Mouse (Mus musculus): ENCODE measurements around the gene Neu1.
A peak's percentile ranks its signal among the peaks of the same experiment; 100 is the strongest.
"Not testable (repeated sequence)": the region's sequence is repeated elsewhere in the genome, so short reads cannot be mapped to it uniquely, and the experiment has no call there.

Gene Neu1

DNA sequence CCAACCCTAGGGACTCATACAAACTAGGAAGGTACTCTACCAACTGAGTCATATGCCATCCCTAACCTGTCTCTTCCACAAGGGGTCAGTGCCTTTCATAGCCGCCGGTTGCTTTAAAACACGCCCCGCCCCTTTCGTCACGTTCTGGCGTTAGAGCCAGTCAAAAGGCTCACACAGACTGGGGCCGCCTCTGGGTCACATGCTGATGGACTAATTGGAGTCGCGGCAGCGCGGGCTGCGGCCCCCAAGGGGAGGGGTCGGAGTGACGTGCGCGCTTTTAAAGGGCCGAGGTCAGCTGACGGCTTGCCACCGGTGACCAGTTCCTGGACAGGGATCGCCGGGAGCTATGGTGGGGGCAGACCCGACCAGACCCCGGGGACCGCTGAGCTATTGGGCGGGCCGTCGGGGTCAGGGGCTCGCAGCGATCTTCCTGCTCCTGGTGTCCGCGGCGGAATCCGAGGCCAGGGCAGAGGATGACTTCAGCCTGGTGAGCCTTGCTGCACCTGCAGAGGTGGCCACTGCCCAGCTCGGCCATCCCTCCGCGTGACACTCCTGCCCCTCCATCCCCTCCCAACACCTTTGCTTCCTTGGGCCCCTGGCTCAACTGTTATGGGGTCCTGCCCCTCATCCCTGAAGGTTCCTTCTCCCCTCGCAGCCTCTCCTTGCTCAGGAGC, at the start of gene Neu1:
Gene Neu1 (plus strand): TSS at position 193 of the 674 bp plus-strand sequence.
- peak; percentile 100 for DNase-seq

DNA sequence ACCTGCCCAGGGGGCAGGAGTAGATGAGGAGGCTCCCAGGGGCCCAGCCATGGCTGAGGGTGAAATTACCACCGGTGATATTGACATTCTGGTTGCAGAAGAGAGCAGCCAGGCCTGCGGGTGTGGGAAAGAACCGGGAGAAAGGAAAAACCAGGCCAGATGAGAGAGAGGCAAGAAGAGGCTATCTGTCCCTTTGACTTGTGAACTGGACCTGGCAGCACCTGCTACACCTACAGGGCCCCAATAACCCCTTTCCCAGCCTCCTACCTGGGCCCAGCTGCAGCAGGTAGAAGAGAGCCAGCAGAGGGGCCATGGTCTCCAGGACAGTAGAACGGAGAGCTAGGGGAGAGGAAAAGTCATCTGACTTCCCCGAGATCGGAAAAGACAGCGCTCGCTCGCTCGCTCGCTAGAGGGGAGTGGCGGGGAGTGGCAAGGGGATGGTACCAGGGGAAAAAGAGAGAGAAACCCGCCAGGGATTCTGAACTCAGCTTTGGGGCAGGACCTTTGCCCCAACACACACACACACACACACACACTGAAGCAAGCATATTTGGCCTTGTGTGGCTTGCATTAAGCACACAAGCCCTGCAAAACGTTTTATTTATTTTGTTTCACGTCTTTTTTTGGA, 49.3 kb upstream of the Neu1 start, which contains the start of gene Gm20547:
Gene Gm20547 (minus strand): TSS at position 360 of the 628 bp plus-strand sequence.
- DNase-seq = peak; percentile 57

DNA sequence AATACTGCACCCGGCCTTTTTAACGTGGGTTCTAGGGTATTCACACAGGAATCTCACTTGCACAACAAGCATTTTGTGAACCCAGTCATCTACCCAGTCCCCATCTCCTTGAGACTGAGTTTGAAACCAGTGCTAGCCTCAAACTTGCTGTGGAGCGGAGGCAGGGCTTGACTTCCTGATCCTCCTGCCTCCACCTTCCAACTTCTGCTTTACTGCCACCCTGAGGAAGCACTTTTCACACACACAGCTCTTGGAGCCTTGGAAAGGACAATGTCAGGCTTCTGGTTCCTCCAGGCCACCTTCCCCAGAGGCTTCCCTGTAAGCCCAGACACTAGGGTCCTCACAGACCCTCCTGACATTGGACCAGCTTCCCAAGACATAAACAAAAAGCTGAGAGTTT, 47.7 kb upstream of the Neu1 start:
- DNase-seq = no peak

DNA sequence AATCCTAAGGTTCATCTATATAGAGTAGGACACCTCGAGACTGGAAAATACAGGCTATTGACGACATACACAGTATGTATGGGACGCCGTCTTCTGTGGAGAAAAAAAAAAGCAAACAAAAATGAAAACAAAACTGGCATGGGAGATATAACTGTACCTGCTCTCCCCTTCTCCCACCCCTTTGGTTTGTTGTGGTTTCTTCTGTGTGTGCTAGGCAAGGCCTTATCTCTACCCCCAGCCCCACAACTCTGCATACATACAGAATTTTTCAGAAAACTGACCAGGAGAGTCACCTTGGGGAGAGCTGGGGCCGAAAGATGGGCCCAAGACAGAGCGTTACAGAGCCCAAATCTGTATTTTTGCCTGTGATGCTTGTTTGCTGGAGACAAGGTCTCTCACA, 46.3 kb upstream of the Neu1 start:
- DNase-seq = no peak

DNA sequence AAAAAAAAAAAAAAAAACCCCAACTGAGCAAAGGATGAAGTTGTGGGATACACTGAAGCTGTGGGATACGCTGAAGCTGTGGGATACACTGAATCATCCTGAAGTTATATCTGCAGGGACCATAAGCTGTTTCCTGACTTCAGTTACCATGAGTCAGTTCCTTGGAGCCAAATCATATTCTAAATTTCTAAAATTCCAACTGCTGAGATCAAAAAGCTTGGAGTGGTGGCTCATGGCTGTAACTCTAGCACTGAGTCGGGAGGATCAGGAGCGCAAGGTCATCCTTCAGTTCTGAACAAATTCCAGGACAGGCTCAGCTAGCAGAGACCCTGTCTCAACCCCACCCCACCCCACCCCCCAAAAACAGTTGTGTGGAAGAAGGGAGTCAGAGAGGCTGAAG, 45.4 kb upstream of the Neu1 start:
- DNase-seq = no peak

DNA sequence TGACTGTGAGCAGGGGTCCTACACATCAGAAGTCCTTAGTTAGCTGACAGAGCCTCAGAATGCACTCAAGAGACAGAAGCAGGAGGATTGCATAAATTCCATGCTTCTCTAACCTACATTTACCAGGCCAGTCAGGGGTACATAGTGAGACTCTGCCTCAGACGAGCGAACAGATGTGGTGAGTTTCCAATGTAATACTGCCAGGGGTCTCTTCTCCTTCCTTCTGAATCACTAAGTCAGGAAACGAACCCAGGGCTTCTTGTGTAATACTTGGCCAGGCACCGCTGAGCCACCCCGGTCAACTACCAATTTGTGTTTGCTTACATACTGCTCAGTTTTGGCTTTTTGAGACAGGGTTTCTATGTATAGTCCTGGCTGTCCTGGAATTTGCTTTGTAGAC, 43.1 kb upstream of the Neu1 start:
- no peak for DNase-seq

DNA sequence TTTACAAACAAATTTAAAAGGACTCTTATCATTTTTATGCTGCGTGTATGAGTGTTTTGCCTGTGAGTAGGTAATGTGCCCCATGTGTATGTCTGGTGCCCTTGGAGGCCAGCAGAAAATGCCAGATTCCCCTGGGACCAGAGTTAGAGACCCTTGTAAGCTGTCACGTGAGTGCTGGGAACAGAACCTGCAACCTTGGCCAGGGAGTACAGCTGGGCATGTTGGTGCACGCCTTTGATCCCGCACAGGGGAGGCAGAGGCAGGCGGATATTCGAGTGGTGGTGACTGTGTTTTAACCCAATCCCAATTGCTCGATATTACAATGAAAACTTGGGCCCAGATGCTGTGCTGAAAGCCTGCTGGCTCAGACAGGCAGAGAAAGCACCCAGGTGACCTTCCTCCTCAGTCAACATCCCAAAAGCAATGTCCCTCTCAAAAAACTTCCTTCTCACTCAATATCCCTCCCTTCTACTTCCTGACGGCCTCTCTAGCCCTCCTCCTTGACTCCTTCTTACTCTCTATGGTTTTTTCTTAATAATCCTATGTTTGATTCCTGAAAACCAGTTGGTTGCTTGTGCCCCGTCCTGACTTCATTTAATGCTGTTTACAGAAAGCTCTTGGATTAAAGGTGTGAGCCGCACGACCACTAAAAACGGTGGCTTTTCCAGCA, 40.8 kb upstream of the Neu1 start:
- no peak for DNase-seq

DNA sequence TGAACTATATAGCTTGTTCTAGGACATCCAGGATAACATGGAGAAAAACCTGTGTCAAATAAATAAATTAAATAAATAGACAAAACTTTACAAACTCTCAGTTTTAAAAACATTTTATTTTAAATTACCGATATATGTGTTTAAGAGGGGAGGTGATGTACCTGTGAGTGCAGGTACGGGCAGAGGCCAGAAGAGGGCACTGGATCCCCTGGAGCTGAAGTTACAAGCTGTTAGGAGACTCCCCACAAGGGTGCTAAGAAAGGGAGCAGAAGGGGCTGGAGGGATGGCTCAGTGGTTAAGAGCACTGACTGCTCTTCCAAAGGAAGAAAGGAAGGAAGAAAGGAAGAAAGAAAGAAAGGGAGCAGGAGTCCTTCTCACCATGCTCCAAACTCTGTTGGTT, 39.7 kb upstream of the Neu1 start:
- DNase-seq = no peak

DNA sequence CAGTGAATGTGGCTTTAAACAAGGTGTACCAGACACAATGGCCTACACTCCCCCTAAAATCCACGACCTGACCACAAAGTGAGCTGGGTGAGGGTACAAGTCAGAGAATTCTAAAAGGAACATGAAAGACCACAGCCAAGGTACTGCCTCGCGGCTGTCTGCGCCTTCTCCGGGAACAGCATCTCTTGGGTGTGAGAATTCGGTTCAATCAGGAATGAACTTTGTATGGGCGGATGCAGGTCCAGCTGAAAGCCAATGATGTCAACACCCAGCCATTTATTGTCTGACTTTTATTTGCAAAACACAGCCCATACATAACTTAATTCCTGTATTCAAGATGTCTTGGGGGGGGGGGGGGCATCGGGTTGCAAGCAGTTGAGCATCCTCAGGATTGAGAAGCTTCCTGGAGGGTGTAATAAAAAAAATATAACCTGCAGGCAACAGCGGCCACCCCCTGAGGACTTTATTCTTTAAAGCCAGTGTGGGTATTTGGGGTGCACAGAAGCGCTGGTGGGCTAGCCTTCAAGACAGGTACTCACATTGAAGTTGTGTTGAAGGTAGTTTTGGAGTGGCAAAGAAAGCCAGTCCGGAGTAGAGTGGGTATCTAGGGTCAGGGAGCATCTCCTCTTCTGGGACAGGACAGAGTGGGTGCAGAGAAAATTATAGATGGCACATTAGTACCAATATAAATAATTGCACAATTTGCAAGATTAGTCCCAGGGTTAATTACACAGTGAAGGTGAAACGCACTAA, 37.8 kb upstream of the Neu1 start:
- DNase-seq = no peak

DNA sequence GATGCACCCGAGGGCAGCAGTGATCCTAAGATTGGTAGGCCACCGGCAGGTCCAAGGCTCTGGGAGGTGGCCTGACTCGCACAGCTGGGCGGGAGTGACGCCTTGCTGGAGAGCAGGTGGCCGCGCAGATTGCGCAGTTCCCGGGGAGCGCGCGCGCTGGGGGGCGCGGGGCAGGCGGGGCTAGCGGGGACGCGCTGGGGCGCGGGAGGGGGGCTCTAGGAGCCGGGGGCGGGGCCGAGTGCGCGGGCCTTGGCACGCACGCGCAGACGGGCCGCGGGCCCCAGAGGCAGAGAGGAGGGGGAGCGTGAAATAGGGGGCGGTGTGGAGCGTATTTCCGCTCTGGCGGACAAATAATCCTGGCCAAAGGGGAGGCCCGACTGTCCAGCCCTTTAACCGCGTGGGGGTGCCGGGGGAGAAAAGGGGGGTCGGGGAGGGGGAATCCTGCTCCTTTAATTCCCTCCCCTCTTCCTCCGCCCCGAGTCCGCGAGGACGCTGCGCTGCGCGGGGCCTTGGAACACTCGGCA, 36.9 kb upstream of the Neu1 start:
- DNase-seq = peak; percentile 96

DNA sequence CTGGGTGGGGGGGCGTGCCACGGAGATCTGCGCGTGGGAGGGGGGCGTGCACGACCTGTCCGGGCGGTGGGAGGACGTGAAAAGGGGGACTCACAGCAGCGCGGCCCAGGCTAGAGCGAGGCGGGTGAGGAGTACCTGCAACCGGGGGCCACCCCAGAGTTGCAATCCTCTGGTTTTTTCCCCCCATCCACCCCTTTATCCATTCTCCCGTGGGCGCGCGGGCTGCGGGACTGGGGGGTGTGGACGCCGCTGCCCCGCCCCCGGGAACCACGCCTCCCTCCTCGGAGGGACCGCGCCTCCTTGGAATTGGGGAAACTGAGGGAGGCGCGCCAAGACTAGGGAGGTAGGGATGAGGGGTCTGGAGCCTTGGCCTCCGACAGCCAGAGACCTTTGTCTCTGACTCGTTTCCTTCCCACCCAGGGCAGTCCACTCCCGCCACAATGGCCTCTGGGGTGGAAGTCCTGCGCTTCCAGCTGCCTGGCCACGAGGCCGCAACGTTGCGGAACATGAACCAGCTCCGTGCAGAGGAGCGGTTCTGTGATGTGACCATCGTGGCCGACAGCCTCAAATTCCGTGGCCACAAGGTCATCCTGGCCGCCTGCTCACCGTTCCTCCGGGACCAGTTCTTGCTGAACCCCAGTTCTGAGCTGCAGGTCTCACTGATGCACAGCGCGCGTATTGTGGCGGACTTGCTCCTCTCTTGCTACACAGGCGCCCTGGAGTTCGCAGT, 36.1 kb upstream of the Neu1 start:
- peak; percentile 54 for DNase-seq

DNA sequence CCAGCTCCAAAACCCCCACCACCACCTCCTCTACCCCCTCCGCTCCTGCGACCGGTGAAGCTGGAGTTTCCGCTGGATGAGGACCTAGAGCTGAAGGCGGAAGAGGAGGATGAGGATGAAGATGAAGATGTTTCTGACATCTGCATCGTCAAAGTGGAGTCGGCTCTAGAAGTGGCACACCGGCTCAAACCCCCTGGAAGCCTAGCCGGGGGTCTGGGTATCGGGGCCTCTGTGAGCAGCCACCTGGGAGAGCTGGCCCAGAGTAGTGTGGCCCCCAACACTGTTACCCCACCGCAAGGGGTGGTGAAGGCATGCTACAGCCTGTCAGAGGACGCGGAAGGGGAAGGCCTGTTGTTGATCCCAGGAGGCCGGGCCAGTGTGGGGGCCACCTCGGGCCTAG, 35.3 kb upstream of the Neu1 start:
- peak; percentile 26 for DNase-seq

DNA sequence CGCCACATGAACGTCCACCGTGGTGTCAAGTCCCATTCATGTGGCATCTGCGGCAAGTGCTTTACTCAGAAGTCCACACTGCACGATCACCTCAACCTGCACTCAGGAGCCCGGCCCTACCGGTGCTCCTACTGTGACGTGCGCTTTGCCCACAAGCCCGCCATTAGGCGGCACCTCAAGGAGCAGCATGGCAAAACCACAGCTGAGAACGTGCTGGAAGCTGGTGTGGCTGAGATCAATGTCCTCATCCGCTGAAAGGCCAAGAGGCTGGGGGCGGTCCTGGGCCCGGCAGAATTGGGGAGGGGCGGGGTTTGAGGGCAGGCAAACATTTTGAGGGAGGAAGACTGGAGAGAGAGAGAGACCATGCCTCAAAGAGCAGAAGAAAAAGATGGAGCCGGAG, 34.7 kb upstream of the Neu1 start:
- DNase-seq = peak; percentile 28

DNA sequence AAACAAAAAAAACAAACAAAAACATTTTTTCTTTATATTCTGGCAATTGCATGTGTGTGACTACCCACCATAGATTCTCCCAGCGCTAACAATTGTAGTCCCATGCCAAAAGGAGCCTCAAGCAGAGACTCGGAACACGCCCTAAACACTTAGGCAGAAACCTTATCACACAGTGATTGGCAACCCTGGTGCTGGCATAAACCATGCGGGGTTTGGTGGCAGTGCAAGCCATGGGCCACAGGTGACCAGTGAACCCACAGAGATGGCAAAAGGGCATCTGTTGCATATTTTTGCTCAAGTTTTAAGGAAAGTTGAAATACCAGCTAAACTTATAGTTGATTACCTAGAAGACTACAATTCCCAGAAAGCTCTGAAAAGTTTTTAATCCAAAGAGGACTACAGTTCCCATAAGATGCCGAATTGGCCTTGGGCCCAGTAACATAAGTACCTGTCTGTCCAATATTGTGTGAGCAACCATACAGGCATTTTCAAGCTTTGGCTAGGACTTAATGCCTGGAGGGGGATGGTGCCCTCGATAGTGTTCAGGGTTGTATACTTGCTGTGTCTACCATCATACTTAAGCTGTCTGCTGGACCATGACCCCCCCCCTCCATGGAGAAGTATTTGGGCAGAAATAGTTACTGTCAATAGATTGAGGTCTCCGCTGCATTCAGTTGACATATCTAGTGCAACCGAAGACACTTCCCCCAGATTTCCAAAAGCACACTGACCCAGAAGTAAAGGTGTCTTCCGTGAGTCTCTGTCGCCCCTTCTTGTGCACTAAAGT, 33.5 kb upstream of the Neu1 start:
- DNase-seq = peak; percentile 59

DNA sequence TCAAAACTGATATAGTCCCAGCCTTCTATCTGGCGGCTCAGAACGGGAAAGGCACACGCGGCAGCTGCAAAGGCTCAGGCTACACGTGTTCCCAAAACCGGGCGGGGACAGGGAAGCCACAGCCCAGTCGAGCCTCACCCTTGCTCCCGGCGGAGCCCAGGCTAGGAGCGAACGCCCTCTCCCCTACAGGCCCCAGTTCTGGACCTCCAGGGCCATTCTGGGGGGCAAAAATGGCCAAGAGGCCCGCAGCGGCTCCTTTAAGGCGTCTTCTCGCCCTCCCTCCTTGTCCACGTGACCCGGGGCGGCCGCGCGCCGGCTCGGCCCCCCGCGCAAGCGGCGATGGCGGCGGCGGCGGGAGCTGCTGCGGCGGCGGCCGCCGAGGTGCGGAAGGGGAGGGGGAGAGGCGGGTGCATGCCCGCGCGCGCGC, 32.9 kb upstream of the Neu1 start, which contains the start of the genes C2 and Ehmt2:
Gene C2 (minus strand): TSS at position 106 of the 427 bp plus-strand sequence.
Gene Ehmt2 (plus strand): TSS at position 310 of the 427 bp plus-strand sequence.
- DNase-seq = peak; percentile 80

DNA sequence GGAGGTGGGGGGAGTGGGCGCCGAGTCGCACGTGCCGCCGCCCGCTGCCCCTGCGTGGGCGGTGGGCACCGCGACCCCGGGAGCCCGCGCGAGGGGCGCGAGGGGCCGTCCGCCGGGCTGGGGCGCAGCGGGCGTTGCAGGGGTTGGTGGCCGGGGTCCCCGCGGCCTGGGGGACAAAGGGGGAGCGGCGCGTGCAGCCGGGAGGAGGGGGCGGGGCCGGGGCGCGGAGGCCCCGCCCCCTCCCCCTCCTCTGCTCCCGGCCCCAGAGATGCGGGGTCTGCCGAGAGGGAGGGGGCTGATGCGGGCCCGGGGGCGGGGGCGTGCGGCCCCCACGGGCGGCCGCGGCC, 32.4 kb upstream of the Neu1 start:
- no peak for DNase-seq

DNA sequence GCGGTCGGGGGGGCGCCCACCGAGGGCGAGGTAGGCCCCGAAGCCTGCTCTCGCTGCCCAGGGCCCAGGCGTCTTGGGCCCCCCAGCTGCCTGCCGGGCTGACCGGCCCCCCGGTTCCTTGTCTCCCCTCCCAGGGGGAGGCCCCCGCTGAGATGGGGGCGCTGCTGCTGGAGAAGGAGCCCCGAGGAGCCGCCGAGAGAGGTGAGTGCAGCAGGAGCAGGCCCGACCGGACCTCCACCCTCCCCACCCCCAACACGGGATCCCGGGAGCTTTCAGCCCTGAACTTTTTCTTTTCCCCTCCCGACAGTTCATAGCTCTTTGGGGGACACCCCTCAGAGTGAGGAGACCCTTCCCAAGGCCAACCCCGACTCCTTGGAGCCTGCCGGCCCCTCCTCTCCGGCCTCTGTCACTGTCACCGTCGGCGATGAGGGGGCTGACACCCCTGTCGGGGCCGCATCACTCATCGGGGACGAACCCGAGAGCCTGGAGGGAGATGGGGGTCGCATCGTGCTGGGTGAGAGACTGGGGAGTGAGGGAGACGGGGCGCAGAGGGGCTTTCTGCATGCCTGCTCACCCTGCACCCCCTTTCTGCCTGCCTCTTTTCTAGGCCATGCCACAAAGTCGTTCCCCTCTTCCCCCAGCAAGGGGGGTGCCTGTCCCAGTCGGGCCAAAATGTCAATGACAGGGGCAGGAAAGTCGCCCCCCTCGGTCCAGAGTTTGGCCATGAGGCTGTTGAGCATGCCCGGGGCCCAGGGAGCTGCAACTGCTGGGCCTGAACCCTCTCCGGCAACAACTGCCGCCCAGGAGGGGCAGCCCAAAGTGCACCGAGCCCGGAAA, 31.8 kb upstream of the Neu1 start:
- DNase-seq = peak; percentile 64

DNA sequence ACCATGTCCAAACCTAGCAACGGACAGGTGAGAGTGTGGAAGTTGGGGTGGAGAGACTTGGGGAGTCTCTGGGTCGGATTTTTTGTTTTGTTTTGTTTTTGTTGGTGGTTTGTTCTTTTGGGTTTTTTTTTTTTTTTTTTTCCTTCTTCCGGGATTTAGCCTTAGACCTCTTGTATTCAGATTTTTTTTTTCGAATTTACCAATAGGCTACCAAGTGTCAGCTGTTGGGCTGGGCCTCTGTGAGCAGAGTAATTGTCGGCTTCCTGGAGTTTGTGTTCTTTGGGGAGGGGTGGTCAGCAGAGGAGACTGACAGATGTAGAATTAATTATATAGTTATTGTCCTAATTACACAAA, 31.2 kb upstream of the Neu1 start:
- DNase-seq = peak; percentile 50

DNA sequence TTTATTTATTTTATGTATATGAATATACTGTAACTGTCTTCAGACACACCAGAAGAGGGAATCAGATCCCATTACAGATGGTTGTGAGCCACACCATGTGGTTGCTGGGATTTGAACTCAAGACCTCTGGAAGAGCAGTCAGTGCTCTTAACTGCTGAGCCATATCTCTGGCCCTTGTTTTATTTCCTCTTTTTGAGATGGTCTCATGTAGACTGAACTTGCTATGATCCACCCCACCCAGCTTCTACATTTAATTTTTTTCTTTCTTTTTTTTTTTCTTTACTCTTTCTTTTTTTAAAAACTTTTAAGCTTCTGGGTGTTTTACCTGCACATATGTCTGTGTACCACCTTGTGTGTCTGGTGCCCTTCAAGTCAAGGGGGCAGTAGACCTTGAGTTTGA, 30.2 kb upstream of the Neu1 start:
- DNase-seq = not testable (repeated sequence)

DNA sequence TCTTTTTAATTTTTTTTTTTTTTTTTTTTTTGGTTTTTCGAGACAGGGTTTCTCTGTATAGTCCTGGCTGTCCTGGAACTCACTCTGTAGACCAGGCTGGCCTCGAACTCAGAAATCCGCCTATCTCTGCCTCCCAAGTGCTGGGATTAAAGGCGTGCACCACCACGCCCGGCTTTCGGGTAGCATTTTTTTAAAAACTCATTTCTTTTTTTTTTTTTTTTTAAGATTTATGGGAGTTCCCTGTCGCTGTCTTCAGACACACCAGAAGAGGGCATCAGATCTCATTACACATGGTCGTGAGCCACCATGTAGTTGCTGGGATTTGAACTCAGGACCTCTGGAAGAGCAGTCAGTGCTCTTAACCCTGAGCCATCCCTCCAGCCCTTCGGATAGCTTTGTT, 29.1 kb upstream of the Neu1 start:
- DNase-seq = not testable (repeated sequence)

DNA sequence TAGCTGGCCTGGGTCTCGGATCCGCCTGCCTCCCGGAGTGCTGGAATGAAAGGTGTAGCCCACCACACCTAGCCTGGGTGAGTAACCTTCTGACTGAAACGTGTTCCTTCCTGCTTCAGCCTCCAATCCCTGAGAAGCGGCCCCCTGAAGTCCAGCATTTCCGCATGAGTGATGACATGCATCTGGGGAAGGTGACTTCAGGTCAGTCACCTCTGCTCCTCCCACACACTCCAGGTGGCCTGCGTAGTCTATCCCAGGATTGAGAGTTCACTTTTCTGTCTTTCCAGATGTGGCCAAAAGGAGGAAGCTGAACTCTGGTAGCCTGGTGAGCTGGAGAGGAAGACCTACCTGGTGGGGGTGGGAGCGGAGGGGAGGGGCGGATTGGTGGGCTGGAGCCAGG, 28.2 kb upstream of the Neu1 start:
- no peak for DNase-seq
